Mouse (Mus musculus): ENCODE data around the gene Gm35134. TPM values are rescaled to one million over a fixed set of nuclear protein-coding genes. Genes with fewer than 3 reads are reported as not detected.
"Not testable (repeated sequence)": the region's sequence is repeated elsewhere in the genome, so short reads cannot be mapped to it uniquely, and the experiment has no call there.

The Gm35134 gene
- polyA plus RNA-seq (2015; fragmentation: Nextera tagmentation; extraction: Ambion mirVana), result not detected in 2 replicates

- no CpG with 5 or more reads among the region's 7 CpGs for WGBS
- not testable (repeated sequence) for H3K4me2 ChIP-seq (replicated peaks; ENCODE audit: low read depth, low read length); H3K27me3 ChIP-seq (replicated peaks; ENCODE audit: insufficient read depth, low read length); H3K4me1 ChIP-seq (ENCODE audit: insufficient read depth, low read depth, low read length); H3K27ac ChIP-seq (ENCODE audit: low read length); DNase-seq (ENCODE audit: low spot score); ATAC-seq; H3K9ac ChIP-seq (replicated peaks; ENCODE audit: low read depth); H3K4me3 ChIP-seq (ENCODE audit: low read depth, low read length); H3K36me3 ChIP-seq (ENCODE audit: insufficient read depth, low read length); H3K9me3 ChIP-seq (ENCODE audit: low read length)
These were observed at the start of gene Gm35134 for GRCm38 (mm10) chrY:19112707-19113106. Gene Gm35134 (plus strand): TSS chrY:19113007.

Measured in lung, postnatal 0 days (tissue).